Mouse (Mus musculus) heart, embryonic 11.5 days (tissue): ENCODE results near the gene Slc2a12. TPM values are rescaled to one million over a fixed set of nuclear protein-coding genes. Genes with fewer than 3 reads are reported as not detected.

Source experiments
- ATAC-seq: fragments of 200-750 bp; cut with Nextera tagmentation; replicated peaks from 2 replicates; pipeline ENCODE4 v1.8.0; 2017; ENCODE audit warnings: moderate library complexity; ENCODE audit not compliant: insufficient number of reproducible peaks, low FRiP score, low TSS enrichment
- H3K27ac ChIP-seq: fragments of 300-500 bp; sonication (generic); 2 replicates; pipeline ENCODE4 v1.5.1; 2014; ENCODE audit warnings: mild to moderate bottlenecking, low read depth, low read length
- H3K27me3 ChIP-seq: fragments of 300-500 bp; sonication (generic); 2 replicates; pipeline ENCODE4 v1.6.1; 2014; ENCODE audit warnings: mild to moderate bottlenecking, low read length, mixed read lengths; ENCODE audit not compliant: control insufficient read depth, insufficient read depth
- H3K36me3 ChIP-seq: fragments of 300-500 bp; sonication (generic); 2 replicates; pipeline ENCODE4 v1.6.1; 2014; ENCODE audit warnings: mild to moderate bottlenecking, low read length, moderate library complexity, mixed read lengths; ENCODE audit not compliant: control insufficient read depth, insufficient read depth
- H3K4me1 ChIP-seq: fragments of 300-500 bp; sonication (generic); 2 replicates; pipeline ENCODE4 v1.6.1; 2014; ENCODE audit warnings: low read length; ENCODE audit not compliant: control insufficient read depth, insufficient read depth
- H3K4me2 ChIP-seq: fragments of 300-500 bp; sonication (generic); 2 replicates; pipeline ENCODE4 v1.6.1; 2014; ENCODE audit warnings: mild to moderate bottlenecking, moderate library complexity
- H3K4me3 ChIP-seq: fragments of 300-500 bp; sonication (generic); 2 replicates; pipeline ENCODE4 v1.5.1; 2014; ENCODE audit warnings: low read depth, low read length
- H3K9ac ChIP-seq: fragments of 300-500 bp; sonication (generic); 2 replicates; pipeline ENCODE4 v1.6.1; 2014; ENCODE audit warnings: mild to moderate bottlenecking, low read depth, low read length, moderate library complexity
- H3K9me3 ChIP-seq: fragments of 300-500 bp; sonication (generic); replicated peaks from 2 replicates; pipeline ENCODE4 v1.6.1; 2016; ENCODE audit warnings: low read length; ENCODE audit not compliant: control insufficient read depth
- WGBS: fragments of 180-500 bp; shearing (Covaris S2); extraction: QIAGEN DNeasy Blood & Tissue Kit; methylation state at CpG from one replicate; pipeline ENCODE4 v1.1.7; 2014; ENCODE audit not compliant: insufficient replicate concordance; 5-methylcytosine and 5-hydroxymethylcytosine counted together
- polyA plus RNA-seq: library from polyadenylated mRNA; unstranded; fragments of >200 nt; fragmentation: Nextera tagmentation; extraction: Ambion mirVana; gene quantifications from 2 replicates; pipeline ENCODE4 v1.2.1, GENCODE M21; 2014

Gene Slc2a12
- polyA plus RNA-seq, 1 experiment from 2014 or later = 1.9 TPM

GRCm38 (mm10) chr10:22696236-22696635 lies 51.4 kb downstream of the Slc2a12 start:
- no peaks in the 10 kb centered on the region for H3K4me1 ChIP-seq
- no peak overlapping the region for H3K4me3 ChIP-seq
- no peak overlapping the region for H3K9ac ChIP-seq
- no peak for ATAC-seq
- H3K4me2 ChIP-seq = no peak overlapping the region
- no peaks in the 10 kb centered on the region for H3K36me3 ChIP-seq
- no peak overlapping the region for H3K27ac ChIP-seq
- no peaks in the 10 kb centered on the region for H3K9me3 ChIP-seq
- WGBS = 89% methylated on average over 9 of the region's 9 CpGs
- no peaks in the 10 kb centered on the region for H3K27me3 ChIP-seq

DNA sequence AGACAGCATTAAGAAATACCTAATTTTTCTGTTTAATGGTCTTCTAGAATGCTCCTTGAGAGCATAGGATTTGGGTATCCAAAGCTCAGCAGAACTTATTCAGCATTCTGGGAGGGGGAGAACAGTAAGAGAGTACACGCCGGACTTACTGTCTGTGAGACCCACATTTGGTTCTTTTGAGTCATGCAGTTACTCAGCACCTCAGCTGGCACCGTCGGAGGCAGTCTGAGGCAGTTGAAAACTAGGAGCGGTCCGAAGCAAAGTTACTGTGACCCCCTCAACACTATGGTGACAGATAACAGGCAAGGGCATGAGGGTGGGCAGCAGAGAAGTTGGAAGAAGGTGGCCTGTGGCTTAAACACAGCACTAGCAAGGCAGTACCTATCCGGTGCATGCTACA lies 52.1 kb downstream of the Slc2a12 start:
- H3K36me3 ChIP-seq = no peaks in the 10 kb centered on the region
- H3K4me1 ChIP-seq = no peaks in the 10 kb centered on the region
- ATAC-seq = no peak
- no peaks in the 10 kb centered on the region for H3K9me3 ChIP-seq
- H3K4me2 ChIP-seq = no peak overlapping the region
- H3K9ac ChIP-seq = no peak overlapping the region
- H3K4me3 ChIP-seq = no peak overlapping the region
- no peaks in the 10 kb centered on the region for H3K27me3 ChIP-seq
- WGBS = 65% methylated on average over 7 of the region's 7 CpGs
- H3K27ac ChIP-seq = no peak overlapping the region

DNA sequence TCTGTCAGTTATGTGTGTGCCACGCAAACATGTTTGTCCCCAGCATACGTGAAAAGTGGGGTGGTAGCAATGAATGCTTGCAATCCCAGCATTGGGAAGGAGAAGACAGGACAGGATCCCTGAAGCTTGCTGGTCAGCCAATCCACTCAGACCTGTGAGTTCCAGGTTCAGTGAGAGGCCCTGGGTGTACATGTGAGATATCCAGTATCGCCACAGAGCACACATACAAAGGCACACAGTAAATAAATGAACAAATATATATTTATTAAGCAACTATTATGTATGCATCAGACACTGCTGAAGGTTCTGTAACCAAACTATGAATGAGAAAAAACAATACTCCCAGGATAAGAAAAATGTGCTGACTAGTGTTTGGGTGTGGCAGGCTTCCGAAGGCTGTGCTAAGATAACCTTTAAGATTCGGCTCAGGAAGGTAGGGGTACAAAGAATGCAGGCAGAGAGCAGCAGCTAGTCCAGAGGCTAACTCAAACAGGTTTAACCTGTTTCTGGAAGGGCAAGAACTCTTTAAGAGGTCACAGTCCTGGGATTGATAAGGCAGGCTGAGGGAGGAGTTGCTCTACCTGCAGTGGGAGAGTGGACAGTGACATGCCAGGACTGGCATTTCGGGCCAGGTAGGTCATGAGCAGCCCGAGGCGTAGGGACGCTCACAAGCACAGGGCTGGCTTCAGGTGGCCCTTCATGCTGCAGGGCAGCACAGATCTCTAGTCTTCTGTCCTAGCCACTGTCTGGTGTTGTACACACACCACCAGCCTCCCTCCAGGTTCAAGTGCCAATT lies 53.5 kb downstream of the Slc2a12 start:
- H3K4me1 ChIP-seq = no peaks in the 10 kb centered on the region
- no peak overlapping the region for H3K9ac ChIP-seq
- no peak overlapping the region for H3K4me3 ChIP-seq
- no peaks in the 10 kb centered on the region for H3K36me3 ChIP-seq
- H3K4me2 ChIP-seq = no peak overlapping the region
- H3K27ac ChIP-seq = no peak overlapping the region
- ATAC-seq = no peak
- 74% methylated on average over 9 of the region's 9 CpGs for WGBS
- H3K9me3 ChIP-seq = no peaks in the 10 kb centered on the region
- H3K27me3 ChIP-seq = no peaks in the 10 kb centered on the region

DNA sequence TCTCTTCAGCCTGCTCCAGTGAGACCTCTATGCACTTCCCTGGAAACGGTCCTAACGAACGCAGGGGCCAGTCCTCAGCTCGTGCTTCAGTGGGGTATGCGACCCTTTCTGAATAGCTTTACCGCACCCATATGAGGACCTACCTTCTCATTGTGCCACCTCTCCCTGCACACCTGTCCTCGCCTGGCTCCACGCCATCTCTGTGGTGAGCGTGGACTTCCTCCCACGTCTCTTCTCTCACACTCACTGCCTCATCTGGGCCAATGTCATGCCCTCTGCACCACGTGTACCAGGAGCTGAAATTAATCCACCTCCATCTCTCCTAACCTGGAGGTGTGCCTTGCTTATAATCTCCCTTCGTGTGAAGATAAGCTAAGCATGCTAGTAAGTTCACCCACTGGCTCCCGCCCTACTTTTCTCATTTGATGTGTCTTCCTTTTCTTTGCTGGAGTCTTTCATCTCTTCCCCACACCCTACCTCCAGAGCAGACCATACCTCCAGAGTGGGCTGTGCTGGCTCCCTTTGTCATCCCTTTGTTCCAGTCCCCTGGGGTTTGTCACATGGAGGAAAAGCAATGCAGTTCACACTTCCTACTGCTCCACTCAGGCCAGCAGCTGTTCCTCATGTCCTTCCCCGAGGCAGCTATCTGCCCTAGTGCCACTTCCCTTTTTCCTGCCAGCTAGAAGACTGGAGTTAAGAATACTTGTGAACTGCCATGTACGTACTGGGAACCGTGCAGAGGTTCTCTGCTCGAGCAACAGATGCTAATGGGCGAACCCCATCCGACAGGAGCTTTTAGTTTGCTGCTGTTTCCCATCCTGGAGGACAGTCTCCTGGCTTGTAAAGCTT lies 54.9 kb downstream of the Slc2a12 start:
- 69% methylated on average over 19 of the region's 19 CpGs for WGBS
- Histone ChIP-seq H3K9ac (no peak overlapping the region), H3K27ac (no peak overlapping the region), H3K9me3 (no peaks in the 10 kb centered on the region), H3K27me3 (no peaks in the 10 kb centered on the region), H3K4me3 (no peak overlapping the region), H3K4me2 (no peak overlapping the region), H3K4me1 (no peaks in the 10 kb centered on the region), H3K36me3 (no peaks in the 10 kb centered on the region)
- 0 out of 2 replicates have a peak, but pooled peaks have one; percentile 42 for ATAC-seq

DNA sequence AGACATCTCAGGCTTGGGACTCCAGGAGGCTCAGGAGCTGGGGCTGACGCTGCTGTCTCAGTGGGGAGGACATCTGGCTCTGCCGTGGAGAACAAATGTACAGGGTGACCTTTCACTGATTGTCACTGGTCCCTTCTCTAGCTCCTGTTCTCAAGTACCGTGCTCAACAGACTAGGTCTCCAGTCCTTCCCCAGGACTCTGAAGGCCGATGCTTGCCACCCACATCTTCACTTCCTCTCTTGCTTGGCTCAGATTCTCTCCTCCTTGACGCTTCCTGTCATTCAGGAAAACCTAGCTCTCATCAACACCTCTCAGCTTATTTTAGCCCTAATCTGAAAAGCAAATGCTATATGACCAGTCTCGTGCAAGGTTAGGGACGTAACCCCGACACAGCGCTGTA lies 56.0 kb downstream of the Slc2a12 start:
- no peak overlapping the region for H3K4me3 ChIP-seq
- H3K27ac ChIP-seq = no peak overlapping the region
- H3K27me3 ChIP-seq = no peaks in the 10 kb centered on the region
- no peak overlapping the region for H3K4me2 ChIP-seq
- peaks cover 5% of the 10 kb centered on the region for H3K36me3 ChIP-seq
- H3K4me1 ChIP-seq = no peaks in the 10 kb centered on the region
- no peak for ATAC-seq
- no peaks in the 10 kb centered on the region for H3K9me3 ChIP-seq
- no peak overlapping the region for H3K9ac ChIP-seq
- WGBS = 61% methylated on average over 9 of the region's 9 CpGs

DNA sequence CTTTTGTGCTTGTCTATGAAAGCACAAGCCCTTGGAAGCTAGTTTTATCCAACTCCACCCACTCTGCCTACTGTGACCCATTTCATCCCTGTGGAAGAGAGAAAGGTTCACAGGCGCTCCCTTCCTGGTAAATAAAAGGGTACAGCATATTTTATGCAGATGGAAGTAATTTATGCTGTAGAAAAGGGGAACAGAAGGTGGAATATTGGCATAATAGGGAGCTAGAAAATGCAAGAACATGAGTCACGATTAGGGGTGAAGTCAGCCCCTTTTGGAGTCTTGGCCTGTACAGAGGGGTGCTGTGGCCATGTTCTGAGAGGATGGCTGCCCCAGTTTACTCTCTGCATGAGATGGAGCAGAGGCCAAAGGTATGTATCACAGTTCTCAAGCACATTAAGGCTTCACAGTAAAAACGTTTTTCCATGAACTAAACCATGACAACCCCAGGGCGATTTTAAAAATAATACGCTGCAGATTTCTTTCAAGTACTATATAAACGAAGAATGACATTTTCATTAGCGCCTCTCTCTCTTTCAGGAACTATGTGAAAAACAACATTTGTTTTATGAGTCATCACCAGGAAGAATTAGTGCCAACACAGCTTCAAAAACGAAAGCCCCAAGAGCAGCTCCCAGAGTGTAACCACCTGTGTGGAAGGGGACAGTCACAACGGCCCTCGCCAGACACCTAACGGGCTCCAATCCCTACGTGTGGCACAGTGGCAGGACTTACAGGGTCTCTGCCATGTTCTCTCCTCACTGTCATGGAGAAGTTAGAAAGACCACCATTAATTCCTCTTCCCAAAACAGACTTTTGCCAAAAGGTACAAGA lies 56.9 kb downstream of the Slc2a12 start:
- Histone ChIP-seq H3K36me3 (peaks cover 7% of the 10 kb centered on the region), H3K9me3 (no peaks in the 10 kb centered on the region), H3K27ac (no peak overlapping the region), H3K4me1 (no peaks in the 10 kb centered on the region), H3K27me3 (no peaks in the 10 kb centered on the region), H3K9ac (no peak overlapping the region), H3K4me2 (no peak overlapping the region), H3K4me3 (no peak overlapping the region)
- WGBS = 81% methylated on average over 12 of the region's 12 CpGs
- no peak for ATAC-seq

DNA sequence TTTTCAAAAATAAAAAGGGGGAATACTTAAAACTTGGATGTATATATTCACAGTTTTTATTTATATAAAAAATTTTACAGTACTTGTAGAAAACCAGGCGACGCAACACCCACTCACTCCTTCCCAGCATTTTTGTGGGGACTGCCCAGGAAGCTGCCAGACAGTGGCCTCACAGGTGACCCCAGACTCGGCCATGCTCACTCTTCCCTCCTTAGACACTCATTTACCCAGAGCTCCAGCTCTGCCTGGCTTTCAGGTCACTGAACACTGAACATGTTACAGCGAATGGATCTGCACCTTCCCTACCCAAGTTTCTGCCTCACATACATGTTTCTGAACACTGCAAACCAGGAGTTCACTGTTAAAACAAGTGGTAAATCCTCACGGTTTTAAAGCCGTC lies 59.0 kb downstream of the Slc2a12 start:
- ATAC-seq = no peak
- Histone ChIP-seq H3K4me1 (peaks cover 11% of the 10 kb centered on the region; the same call in 1 of the 2 replicates), H3K27ac (no peak overlapping the region), H3K4me2 (no peak overlapping the region), H3K9me3 (no peaks in the 10 kb centered on the region), H3K9ac (no peak overlapping the region), H3K36me3 (peaks cover 10% of the 10 kb centered on the region), H3K27me3 (no peaks in the 10 kb centered on the region), H3K4me3 (no peak overlapping the region)
- WGBS = 86% methylated on average over 6 of the region's 6 CpGs

DNA sequence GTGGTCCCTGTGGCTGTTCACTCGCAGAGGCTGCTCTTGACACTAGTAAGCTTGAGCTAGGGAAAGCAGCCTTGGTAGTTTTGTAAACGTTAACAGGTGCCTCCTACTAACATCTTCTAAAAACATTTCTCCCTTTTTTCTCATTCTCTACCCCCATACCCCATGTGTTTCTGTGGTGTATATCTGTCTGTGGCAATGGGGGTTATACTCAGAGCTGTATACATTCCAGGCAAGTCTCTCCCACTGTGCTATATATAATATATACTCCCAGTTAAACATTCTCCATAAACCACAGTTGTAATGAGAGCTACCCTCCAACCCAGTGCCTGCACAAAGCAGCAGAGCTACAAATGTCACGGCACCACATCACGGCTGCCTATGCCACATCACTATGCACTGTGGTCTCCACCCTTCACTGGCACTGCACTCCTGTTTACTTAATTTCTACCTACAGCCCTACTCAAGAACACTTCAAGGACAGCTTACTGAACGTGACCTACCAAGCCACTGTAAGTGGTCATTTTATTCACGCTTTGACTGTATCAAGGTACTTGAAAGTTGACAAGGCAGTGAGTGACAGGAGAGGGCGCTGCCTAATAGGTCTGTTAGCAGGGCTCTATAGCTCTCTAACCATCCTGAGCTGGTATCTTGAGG lies 63.5 kb downstream of the Slc2a12 start:
- Histone ChIP-seq H3K4me3 (no peak overlapping the region), H3K4me2 (no peak overlapping the region), H3K4me1 (peaks cover 11% of the 10 kb centered on the region; the same call in 1 of the 2 replicates), H3K27me3 (no peaks in the 10 kb centered on the region), H3K9me3 (no peaks in the 10 kb centered on the region), H3K9ac (no peak overlapping the region), H3K36me3 (peaks cover 10% of the 10 kb centered on the region), H3K27ac (no peak overlapping the region)
- no peak for ATAC-seq
- 63% methylated on average over 7 of the region's 7 CpGs for WGBS
